Mouse (Mus musculus) heart, embryonic 13.5 days (tissue): ENCODE data around the gene Gp5. TPM values are rescaled to one million over a fixed set of nuclear protein-coding genes. Genes with fewer than 3 reads are reported as not detected.

ENCODE experiments used
- ATAC-seq: fragments of 200-750 bp; cut with Nextera tagmentation; 2 replicates; pipeline ENCODE4 v1.8.0; 2017; ENCODE audit warnings: moderate TSS enrichment; ENCODE audit not compliant: insufficient number of reproducible peaks, low FRiP score, low TSS enrichment; ENCODE audit errors: extremely low read depth
- H3K27ac ChIP-seq: fragments of 300-500 bp; sonication (generic); replicated peaks from 2 replicates; pipeline ENCODE4 v1.5.1; 2015; ENCODE audit warnings: moderate library complexity, mild to moderate bottlenecking, inconsistent platforms
- H3K27me3 ChIP-seq: fragments of 300-500 bp; sonication (generic); replicated peaks from 2 replicates; pipeline ENCODE4 v1.6.1; 2015; ENCODE audit warnings: mild to moderate bottlenecking, inconsistent platforms
- H3K36me3 ChIP-seq: fragments of 300-500 bp; sonication (generic); 2 replicates; pipeline ENCODE4 v1.6.1; 2015; ENCODE audit warnings: mild to moderate bottlenecking, inconsistent platforms
- H3K4me1 ChIP-seq: fragments of 300-500 bp; sonication (generic); 2 replicates; pipeline ENCODE4 v1.6.1; 2015; ENCODE audit warnings: inconsistent platforms
- H3K4me2 ChIP-seq: fragments of 300-500 bp; sonication (generic); 2 replicates; pipeline ENCODE4 v1.6.1; 2015; ENCODE audit warnings: inconsistent platforms, mild to moderate bottlenecking, moderate library complexity
- H3K4me3 ChIP-seq: fragments of 300-500 bp; sonication (generic); 2 replicates; pipeline ENCODE4 v1.5.1; 2015; ENCODE audit warnings: moderate library complexity, mild to moderate bottlenecking, inconsistent platforms
- H3K9ac ChIP-seq: fragments of 300-500 bp; sonication (generic); 2 replicates; pipeline ENCODE4 v1.6.1; 2015; ENCODE audit warnings: inconsistent platforms, mild to moderate bottlenecking, moderate library complexity
- H3K9me3 ChIP-seq: fragments of 300-500 bp; sonication (generic); 2 replicates; pipeline ENCODE4 v1.6.1; 2016; ENCODE audit warnings: inconsistent platforms
- WGBS: fragments of 180-500 bp; shearing (Covaris S2); methylation state at CpG from one replicate; pipeline ENCODE4 v1.1.7; 2015; ENCODE audit warnings: mixed read lengths; 5-methylcytosine and 5-hydroxymethylcytosine counted together
- polyA plus RNA-seq: library from polyadenylated mRNA; unstranded; fragments of >200 nt; fragmentation: Nextera tagmentation; extraction: Ambion mirVana; gene quantifications from 2 replicates; pipeline ENCODE4 v1.2.1, GENCODE M21; 2015

Gene Gp5
- polyA plus RNA-seq, 1 experiment from 2014 or later, result 1.8 TPM

GRCm38 (mm10) chr16:30275558-30276340, 34.8 kb downstream of the Gp5 start:
- Histone ChIP-seq H3K4me1 (peaks cover 29% of the 10 kb centered on the region), H3K27ac (no peak overlapping the region), H3K4me2 (no peak overlapping the region), H3K27me3 (peaks cover 18% of the 10 kb centered on the region), H3K9me3 (no peaks in the 10 kb centered on the region), H3K9ac (no peak overlapping the region), H3K36me3 (no peaks in the 10 kb centered on the region), H3K4me3 (no peak overlapping the region)
- ATAC-seq, result no peak
- 71% methylated on average over 15 of the region's 15 CpGs for WGBS

- H3K27ac ChIP-seq, result no peak overlapping the region
- peaks cover 25% of the 10 kb centered on the region for H3K4me1 ChIP-seq
- H3K4me2 ChIP-seq, result no peak overlapping the region
- H3K4me3 ChIP-seq, result no peak overlapping the region
- H3K36me3 ChIP-seq, result no peaks in the 10 kb centered on the region
- H3K9ac ChIP-seq, result no peak overlapping the region
- H3K9me3 ChIP-seq, result no peaks in the 10 kb centered on the region
- no peak for ATAC-seq
- 88% methylated on average over 8 of the region's 8 CpGs for WGBS
- H3K27me3 ChIP-seq, result peaks cover 10% of the 10 kb centered on the region; the same call in 1 of the 2 replicates
Observed at GRCm38 (mm10) chr16:30273065-30273464, 37.5 kb downstream of the Gp5 start.

- Histone ChIP-seq H3K27me3 (peaks cover 10% of the 10 kb centered on the region; the same call in 1 of the 2 replicates), H3K36me3 (no peaks in the 10 kb centered on the region), H3K9ac (no peak overlapping the region), H3K4me1 (peaks cover 25% of the 10 kb centered on the region), H3K4me3 (no peak overlapping the region), H3K9me3 (no peaks in the 10 kb centered on the region), H3K4me2 (no peak overlapping the region), H3K27ac (0 out of 2 replicates have a peak overlapping the region, but pooled peaks have one; percentile 6)
- WGBS, result 61% methylated on average over 6 of the region's 6 CpGs
- ATAC-seq, result no peak
Observed at GRCm38 (mm10) chr16:30271941-30272595, 38.5 kb downstream of the Gp5 start.

- WGBS, result 35% methylated on average over 8 of the region's 8 CpGs
- no peak overlapping the region for H3K4me2 ChIP-seq
- no peaks in the 10 kb centered on the region for H3K9me3 ChIP-seq
- H3K36me3 ChIP-seq, result no peaks in the 10 kb centered on the region
- H3K27me3 ChIP-seq, result peaks cover 10% of the 10 kb centered on the region; the same call in 1 of the 2 replicates
- 0 out of 2 replicates have a peak overlapping the region, but pooled peaks have one; percentile 6 for H3K27ac ChIP-seq
- peaks cover 25% of the 10 kb centered on the region for H3K4me1 ChIP-seq
- ATAC-seq, result no peak
- H3K9ac ChIP-seq, result no peak overlapping the region
- H3K4me3 ChIP-seq, result no peak overlapping the region
Observed at GRCm38 (mm10) chr16:30271223-30271761, 39.3 kb downstream of the Gp5 start.

- no peak within 1 kb of the TSS for H3K27ac ChIP-seq
- no peak within 1 kb of the TSS for H3K4me2 ChIP-seq
- H3K27me3 ChIP-seq, result peaks cover 3% of the 10 kb centered on the region; the same call in 1 of the 2 replicates
- H3K4me3 ChIP-seq, result no peak within 1 kb of the TSS
- H3K9me3 ChIP-seq, result no peaks in the 10 kb centered on the region
- ATAC-seq, result no peak
- H3K36me3 ChIP-seq, result no peaks in the 10 kb centered on the region
- H3K9ac ChIP-seq, result no peak within 1 kb of the TSS
- WGBS, result 54% methylated on average over 5 of the region's 5 CpGs
- H3K4me1 ChIP-seq, result peaks cover 20% of the 10 kb centered on the region
Observed at GRCm38 (mm10) chr16:30267359-30267758, 43.2 kb downstream of the Gp5 start, which contains the start of gene Cpn2. Gene Cpn2, minus strand, starts transcription at chr16:30267499.

- no peak overlapping the region for H3K9ac ChIP-seq
- H3K4me1 ChIP-seq, result peaks cover 14% of the 10 kb centered on the region
- no peak overlapping the region for H3K4me3 ChIP-seq
- no peak overlapping the region for H3K27ac ChIP-seq
- WGBS, result 75% methylated on average over 5 of the region's 5 CpGs
- H3K9me3 ChIP-seq, result no peaks in the 10 kb centered on the region
- no peaks in the 10 kb centered on the region for H3K36me3 ChIP-seq
- no peak overlapping the region for H3K4me2 ChIP-seq
- H3K27me3 ChIP-seq, result peaks cover 3% of the 10 kb centered on the region; the same call in 1 of the 2 replicates
- ATAC-seq, result no peak
Observed at GRCm38 (mm10) chr16:30266561-30266960, 44.0 kb downstream of the Gp5 start.

GRCm38 (mm10) chr16:30265611-30266010, 45.0 kb downstream of the Gp5 start:
- H3K9me3 ChIP-seq, result no peaks in the 10 kb centered on the region
- H3K9ac ChIP-seq, result no peak overlapping the region
- H3K27me3 ChIP-seq, result peaks cover 3% of the 10 kb centered on the region; the same call in 1 of the 2 replicates
- peak overlapping the region; percentile 25; the same call in 1 of the 2 replicates for H3K27ac ChIP-seq
- H3K36me3 ChIP-seq, result no peaks in the 10 kb centered on the region
- no peak overlapping the region for H3K4me3 ChIP-seq
- 71% methylated on average over 4 of the region's 4 CpGs for WGBS
- peaks cover 6% of the 10 kb centered on the region; the same call in 1 of the 2 replicates for H3K4me1 ChIP-seq
- no peak for ATAC-seq
- no peak overlapping the region for H3K4me2 ChIP-seq

- Histone ChIP-seq H3K27me3 (peaks cover 3% of the 10 kb centered on the region; the same call in 1 of the 2 replicates), H3K4me2 (no peak overlapping the region), H3K9ac (no peak overlapping the region), H3K36me3 (no peaks in the 10 kb centered on the region), H3K4me3 (no peak overlapping the region), H3K27ac (no peak overlapping the region), H3K4me1 (peaks cover 16% of the 10 kb centered on the region), H3K9me3 (no peaks in the 10 kb centered on the region)
- 60% methylated on average over 4 of the region's 4 CpGs for WGBS
- no peak for ATAC-seq
Observed at GRCm38 (mm10) chr16:30263156-30263555, 47.4 kb downstream of the Gp5 start.

GRCm38 (mm10) chr16:30262664-30263063, 47.9 kb downstream of the Gp5 start:
- H3K27ac ChIP-seq, result no peak overlapping the region
- no peak overlapping the region for H3K9ac ChIP-seq
- H3K4me2 ChIP-seq, result no peak overlapping the region
- peaks cover 3% of the 10 kb centered on the region; the same call in 1 of the 2 replicates for H3K27me3 ChIP-seq
- H3K4me3 ChIP-seq, result no peak overlapping the region
- H3K4me1 ChIP-seq, result peaks cover 18% of the 10 kb centered on the region
- no peaks in the 10 kb centered on the region for H3K36me3 ChIP-seq
- ATAC-seq, result no peak
- H3K9me3 ChIP-seq, result no peaks in the 10 kb centered on the region
- WGBS, result 0% methylated on average over 2 of the region's 2 CpGs

GRCm38 (mm10) chr16:30262157-30262556, 48.4 kb downstream of the Gp5 start:
- no peaks in the 10 kb centered on the region for H3K9me3 ChIP-seq

GRCm38 (mm10) chr16:30261341-30261740, 49.2 kb downstream of the Gp5 start:
- 79% methylated on average over 9 of the region's 9 CpGs for WGBS
- H3K9me3 ChIP-seq, result no peaks in the 10 kb centered on the region
- no peak overlapping the region for H3K4me3 ChIP-seq
- no peak overlapping the region for H3K9ac ChIP-seq
- H3K27ac ChIP-seq, result no peak overlapping the region
- no peak for ATAC-seq
- H3K36me3 ChIP-seq, result no peaks in the 10 kb centered on the region
- peaks cover 19% of the 10 kb centered on the region for H3K4me1 ChIP-seq
- H3K4me2 ChIP-seq, result no peak overlapping the region
- peaks cover 6% of the 10 kb centered on the region; the same call in 1 of the 2 replicates for H3K27me3 ChIP-seq

More at GRCm38 (mm10) chr16:30262157-30262556, 48.4 kb downstream of the Gp5 start:
- no peak overlapping the region for H3K4me3 ChIP-seq
- H3K9ac ChIP-seq, result no peak overlapping the region
- 75% methylated on average over 10 of the region's 10 CpGs for WGBS
- no peak overlapping the region for H3K4me2 ChIP-seq
- peaks cover 3% of the 10 kb centered on the region; the same call in 1 of the 2 replicates for H3K27me3 ChIP-seq
- H3K36me3 ChIP-seq, result no peaks in the 10 kb centered on the region
- no peak for ATAC-seq
- peaks cover 19% of the 10 kb centered on the region for H3K4me1 ChIP-seq
- H3K27ac ChIP-seq, result no peak overlapping the region
